Mouse (Mus musculus): ENCODE data around the gene Ldlrap1.

- TF ChIP-seq CTCF (IDR thresholded peaks at IDR 0.05; ENCODE audit: control insufficient read depth, insufficient read depth, low read length), result no peak
- peak; percentile 41; the same call in 1 of the 2 replicates for TF ChIP-seq POLR2A (IDR thresholded peaks at IDR 0.05; ENCODE audit: borderline replicate concordance, control insufficient read depth, low read depth, low read length)
These were observed 5.5 kb downstream of the Ldlrap1 start for GRCm38 (mm10) chr4:134762360-134762759.
